Mouse (Mus musculus): ENCODE data around the gene Apof. TPM values are rescaled to one million over a fixed set of nuclear protein-coding genes. Genes with fewer than 3 reads are reported as not detected.

Apof gene
- polyA plus RNA-seq, 1 experiment, result not detected

GRCm38 (mm10) chr10:128237807-128238480 is 30.5 kb upstream of the Apof start:
- Histone ChIP-seq H3K79me2 (ENCODE audit: control insufficient read depth, insufficient read depth) (peaks cover 14% of the 10 kb centered on the region), H3K27me3 (ENCODE audit: control insufficient read depth, insufficient read depth, insufficient read length) (no peaks in the 10 kb centered on the region), H3K4me3 (ENCODE audit: insufficient read depth, poor library complexity, severe bottlenecking) (no peak overlapping the region), H3ac (ENCODE audit: control insufficient read depth, insufficient read length, low read depth) (no peak overlapping the region), H3K79me3 (ENCODE audit: low read depth) (peaks cover 2% of the 10 kb centered on the region), H3K36me3 (ENCODE audit: control insufficient read depth, insufficient read depth) (peaks cover 30% of the 10 kb centered on the region)
- no peak for TF ChIP-seq CTCF (IDR thresholded peaks at IDR 0.05; ENCODE audit: control insufficient read depth, insufficient read depth, insufficient read length)
- TF ChIP-seq FOSL1 (IDR thresholded peaks at IDR 0.05; ENCODE audit: insufficient read depth, low read length, poor library complexity, severe bottlenecking), result no peak
- TF ChIP-seq MYOD1 (IDR thresholded peaks at IDR 0.05; ENCODE audit: control insufficient read depth, insufficient read length, low read depth), result no peak
- no peak for TF ChIP-seq USF1 (IDR thresholded peaks at IDR 0.05; ENCODE audit: low read depth)
- TF ChIP-seq MYOG (IDR thresholded peaks at IDR 0.05; ENCODE audit: control insufficient read depth, extremely low read depth, insufficient read length), result no peak
- TF ChIP-seq MAX (IDR thresholded peaks at IDR 0.05), result no peak
- no peak for TF ChIP-seq CEBPB (IDR thresholded peaks at IDR 0.05; ENCODE audit: low read depth)

- Histone ChIP-seq H3K36me3 (ENCODE audit: control insufficient read depth, insufficient read depth) (peaks cover 38% of the 10 kb centered on the region), H3K79me3 (ENCODE audit: low read depth) (peaks cover 2% of the 10 kb centered on the region), H3K79me2 (ENCODE audit: control insufficient read depth, insufficient read depth) (peaks cover 5% of the 10 kb centered on the region), H3K4me3 (ENCODE audit: insufficient read depth, poor library complexity, severe bottlenecking) (no peak overlapping the region), H3K27me3 (ENCODE audit: control insufficient read depth, insufficient read depth, insufficient read length) (no peaks in the 10 kb centered on the region), H3ac (ENCODE audit: control insufficient read depth, insufficient read length, low read depth) (no peak overlapping the region)
- no peak for TF ChIP-seq MYOD1 (IDR thresholded peaks at IDR 0.05; ENCODE audit: control insufficient read depth, insufficient read length, low read depth)
Observed at GRCm38 (mm10) chr10:128239140-128239539, 29.3 kb upstream of the Apof start.

GRCm38 (mm10) chr10:128240131-128240530 is 28.3 kb upstream of the Apof start:
- Histone ChIP-seq H3K36me3 (ENCODE audit: control insufficient read depth, insufficient read depth) (peaks cover 41% of the 10 kb centered on the region), H3K79me3 (ENCODE audit: low read depth) (peaks cover 2% of the 10 kb centered on the region), H3K27me3 (ENCODE audit: control insufficient read depth, insufficient read depth, insufficient read length) (no peaks in the 10 kb centered on the region), H3ac (ENCODE audit: control insufficient read depth, insufficient read length, low read depth) (no peak overlapping the region), H3K4me3 (ENCODE audit: insufficient read depth, poor library complexity, severe bottlenecking) (no peak overlapping the region), H3K79me2 (ENCODE audit: control insufficient read depth, insufficient read depth) (no peaks in the 10 kb centered on the region)
- TF ChIP-seq USF1 (IDR thresholded peaks at IDR 0.05; ENCODE audit: low read depth) (no peak), CEBPB (IDR thresholded peaks at IDR 0.05; ENCODE audit: low read depth) (no peak), MYOG (IDR thresholded peaks at IDR 0.05; ENCODE audit: control insufficient read depth, extremely low read depth, insufficient read length) (no peak)

- H3K36me3 ChIP-seq (ENCODE audit: control insufficient read depth, insufficient read depth), result peaks cover 67% of the 10 kb centered on the region
- no peaks in the 10 kb centered on the region for H3K27me3 ChIP-seq (ENCODE audit: control insufficient read depth, insufficient read depth, insufficient read length)
- H3K79me3 ChIP-seq (ENCODE audit: low read depth), result no peaks in the 10 kb centered on the region
- H3K4me3 ChIP-seq (ENCODE audit: insufficient read depth, poor library complexity, severe bottlenecking), result no peak overlapping the region
- H3K79me2 ChIP-seq (ENCODE audit: control insufficient read depth, insufficient read depth), result no peaks in the 10 kb centered on the region
- no peak overlapping the region for H3ac ChIP-seq (ENCODE audit: control insufficient read depth, insufficient read length, low read depth)
- TF ChIP-seq MAX (IDR thresholded peaks at IDR 0.05) (no peak), MYOG (IDR thresholded peaks at IDR 0.05; ENCODE audit: control insufficient read depth, extremely low read depth, insufficient read length) (no peak), USF1 (IDR thresholded peaks at IDR 0.05; ENCODE audit: low read depth) (no peak), FOSL1 (IDR thresholded peaks at IDR 0.05; ENCODE audit: insufficient read depth, low read length, poor library complexity, severe bottlenecking) (no peak), MYOD1 (IDR thresholded peaks at IDR 0.05; ENCODE audit: control insufficient read depth, insufficient read length, low read depth) (no peak), CTCF (IDR thresholded peaks at IDR 0.05; ENCODE audit: control insufficient read depth, insufficient read depth, insufficient read length) (no peak), CEBPB (IDR thresholded peaks at IDR 0.05; ENCODE audit: low read depth) (no peak)
Observed at GRCm38 (mm10) chr10:128243252-128243651, 25.2 kb upstream of the Apof start.

- peaks cover 72% of the 10 kb centered on the region for H3K36me3 ChIP-seq (ENCODE audit: control insufficient read depth, insufficient read depth)
- no peak overlapping the region for H3K4me3 ChIP-seq (ENCODE audit: insufficient read depth, poor library complexity, severe bottlenecking)
- no peaks in the 10 kb centered on the region for H3K79me3 ChIP-seq (ENCODE audit: low read depth)
- no peaks in the 10 kb centered on the region for H3K27me3 ChIP-seq (ENCODE audit: control insufficient read depth, insufficient read depth, insufficient read length)
- TF ChIP-seq USF1 (IDR thresholded peaks at IDR 0.05; ENCODE audit: low read depth) (no peak), FOSL1 (IDR thresholded peaks at IDR 0.05; ENCODE audit: insufficient read depth, low read length, poor library complexity, severe bottlenecking) (no peak), CEBPB (IDR thresholded peaks at IDR 0.05; ENCODE audit: low read depth) (no peak), MYOG (IDR thresholded peaks at IDR 0.05; ENCODE audit: control insufficient read depth, extremely low read depth, insufficient read length) (no peak), MAX (IDR thresholded peaks at IDR 0.05) (no peak), MYOD1 (IDR thresholded peaks at IDR 0.05; ENCODE audit: control insufficient read depth, insufficient read length, low read depth) (no peak), CTCF (IDR thresholded peaks at IDR 0.05; ENCODE audit: control insufficient read depth, insufficient read depth, insufficient read length) (no peak)
- no peaks in the 10 kb centered on the region for H3K79me2 ChIP-seq (ENCODE audit: control insufficient read depth, insufficient read depth)
- H3ac ChIP-seq (ENCODE audit: control insufficient read depth, insufficient read length, low read depth), result no peak overlapping the region
Observed at GRCm38 (mm10) chr10:128244121-128244520, 24.4 kb upstream of the Apof start.

GRCm38 (mm10) chr10:128247020-128247732 is 21.3 kb upstream of the Apof start:
- TF ChIP-seq MYOG (IDR thresholded peaks at IDR 0.05; ENCODE audit: control insufficient read depth, extremely low read depth, insufficient read length) (no peak), MAX (IDR thresholded peaks at IDR 0.05) (no peak), USF1 (IDR thresholded peaks at IDR 0.05; ENCODE audit: low read depth) (no peak), FOSL1 (IDR thresholded peaks at IDR 0.05; ENCODE audit: insufficient read depth, low read length, poor library complexity, severe bottlenecking) (no peak), MYOD1 (IDR thresholded peaks at IDR 0.05; ENCODE audit: control insufficient read depth, insufficient read length, low read depth) (no peak), CTCF (IDR thresholded peaks at IDR 0.05; ENCODE audit: control insufficient read depth, insufficient read depth, insufficient read length) (no peak), CEBPB (IDR thresholded peaks at IDR 0.05; ENCODE audit: low read depth) (no peak)
- no peaks in the 10 kb centered on the region for H3K27me3 ChIP-seq (ENCODE audit: control insufficient read depth, insufficient read depth, insufficient read length)
- no peak overlapping the region for H3K4me3 ChIP-seq (ENCODE audit: insufficient read depth, poor library complexity, severe bottlenecking)
- no peak overlapping the region for H3ac ChIP-seq (ENCODE audit: control insufficient read depth, insufficient read length, low read depth)
- H3K79me3 ChIP-seq (ENCODE audit: low read depth), result no peaks in the 10 kb centered on the region
- no peaks in the 10 kb centered on the region for H3K79me2 ChIP-seq (ENCODE audit: control insufficient read depth, insufficient read depth)
- H3K36me3 ChIP-seq (ENCODE audit: control insufficient read depth, insufficient read depth), result peaks cover 86% of the 10 kb centered on the region
